Mouse (Mus musculus) erythroid progenitor cell, adult 5-6 weeks (primary cell): ENCODE results near the gene Sptbn1. TPM values are rescaled to one million over a fixed set of nuclear protein-coding genes. Genes with fewer than 3 reads are reported as not detected.

ENCODE experiments used
- ATAC-seq: replicated peaks from 2 replicates; pipeline ENCODE4 v1.8.0; 2016; ENCODE audit warnings: moderate number of reproducible peaks, mild to moderate bottlenecking, moderate TSS enrichment, inconsistent platforms; ENCODE audit not compliant: poor library complexity, low FRiP score, severe bottlenecking
- total RNA-seq, 2 experiments: library from RNA; stranded (forward) in 1 of 2; stranded (reverse) in 1 of 2; fragments of 150-400 nt in 1 of 2; fragments of 186-747, 209-891 nt in 1 of 2; gene quantifications; 2 replicates each; pipeline versions ENCODE4 v1.2.3 to v1.2.4; 2015 to 2017; ENCODE audit warnings: low replicate concordance in 2 of 2

The Sptbn1 gene
- total RNA-seq, 2 experiments from 2014 or later: 13.2 to 23.5 TPM

- ATAC-seq: no peak
These were observed 120.1 kb downstream of the Sptbn1 start for GRCm38 (mm10) chr11:30147882-30148281.

- no peak for ATAC-seq
These were observed 124.9 kb downstream of the Sptbn1 start for GRCm38 (mm10) chr11:30143090-30143489.

- no peak for ATAC-seq
These were observed 128.7 kb downstream of the Sptbn1 start for GRCm38 (mm10) chr11:30139165-30139826.

- no peak for ATAC-seq
These were observed 130.9 kb downstream of the Sptbn1 start for GRCm38 (mm10) chr11:30137081-30137480.

- no peak for ATAC-seq
These were observed 133.9 kb downstream of the Sptbn1 start for GRCm38 (mm10) chr11:30134058-30134457.

GRCm38 (mm10) chr11:30132581-30132980 lies 135.4 kb downstream of the Sptbn1 start:
- no peak for ATAC-seq

GRCm38 (mm10) chr11:30131640-30132039 lies 136.3 kb downstream of the Sptbn1 start:
- ATAC-seq: no peak

- ATAC-seq: no peak
These were observed 138.6 kb downstream of the Sptbn1 start for GRCm38 (mm10) chr11:30129339-30129738.

GRCm38 (mm10) chr11:30126840-30127239 lies 141.1 kb downstream of the Sptbn1 start:
- ATAC-seq: no peak

- no peak for ATAC-seq
These were observed 149.9 kb downstream of the Sptbn1 start for GRCm38 (mm10) chr11:30118038-30118437.

- ATAC-seq: no peak
These were observed 154.3 kb downstream of the Sptbn1 start for GRCm38 (mm10) chr11:30113631-30114030.

GRCm38 (mm10) chr11:30110634-30111033 lies 157.3 kb downstream of the Sptbn1 start:
- ATAC-seq: no peak

GRCm38 (mm10) chr11:30104177-30104576 lies 163.8 kb downstream of the Sptbn1 start:
- ATAC-seq: no peak

GRCm38 (mm10) chr11:30102594-30102993 lies 165.4 kb downstream of the Sptbn1 start:
- no peak for ATAC-seq

GRCm38 (mm10) chr11:30101796-30102195 lies 166.2 kb downstream of the Sptbn1 start:
- ATAC-seq: no peak

- no peak for ATAC-seq
These were observed 166.8 kb downstream of the Sptbn1 start for GRCm38 (mm10) chr11:30101162-30101561.

- no peak for ATAC-seq
These were observed 168.1 kb downstream of the Sptbn1 start for GRCm38 (mm10) chr11:30099916-30100315.

- ATAC-seq: no peak
These were observed 172.7 kb downstream of the Sptbn1 start for GRCm38 (mm10) chr11:30095212-30095773.

- ATAC-seq: no peak
These were observed 176.1 kb downstream of the Sptbn1 start for GRCm38 (mm10) chr11:30091892-30092291.

GRCm38 (mm10) chr11:30085114-30085513 lies 182.9 kb downstream of the Sptbn1 start:
- ATAC-seq: no peak

GRCm38 (mm10) chr11:30057299-30057698 lies 210.7 kb downstream of the Sptbn1 start:
- ATAC-seq: no peak
